Mouse (Mus musculus) heart, adult 2 months (tissue): ENCODE data around the gene Fopnl.

Experiments used
- CTCF ChIP-seq: fragments of 200-600 bp; IDR thresholded peaks from 2 replicates; pipeline ENCODE4 v1.8.1; 2022; ENCODE audit warnings: antibody characterized with exemption, mild to moderate bottlenecking, moderate library complexity
- EP300 ChIP-seq: fragments of 200-500 bp; IDR thresholded peaks from 2 replicates; pipeline ENCODE4 v1.6.1; 2011; ENCODE audit warnings: low read depth, low read length, control low read depth; ENCODE audit not compliant: insufficient read depth
- POLR2A ChIP-seq: fragments of 200-500 bp; IDR thresholded peaks from 2 replicates; pipeline ENCODE4 v1.6.1; 2011; ENCODE audit warnings: mild to moderate bottlenecking, low read depth, low read length, control low read depth; ENCODE audit not compliant: insufficient read depth

GRCm38 (mm10) chr16:14306451-14306850, 10.8 kb downstream of the Fopnl start:
- no peak for TF ChIP-seq CTCF
- TF ChIP-seq EP300, result no peak
- no peak for TF ChIP-seq POLR2A
